Mouse (Mus musculus) liver, adult 2 months (tissue): ENCODE results near the gene Dynll1.
A peak's percentile ranks its signal among the peaks of the same experiment; 100 is the strongest.

ENCODE experiments used
- CTCF ChIP-seq: fragments of 200-500 bp; IDR thresholded peaks from 2 replicates; pipeline ENCODE4 v1.5.1; 2011; ENCODE audit warnings: low read depth, low read length, control low read depth
- POLR2A ChIP-seq: fragments of 200-500 bp; IDR thresholded peaks from 2 replicates; pipeline ENCODE4 v1.6.1; 2011; ENCODE audit warnings: low read length, control low read depth; ENCODE audit not compliant: insufficient read depth; ENCODE audit errors: extremely low read depth

- no peak for TF ChIP-seq CTCF
- TF ChIP-seq POLR2A = peak; percentile 87
Observed at GRCm38 (mm10) chr5:115300792-115301614, at the start of gene Dynll1.
